Mouse (Mus musculus) yolk sac, embryonic 10.5 days (tissue): Measurements from ENCODE around the gene Usp26.

Experiments
- DNase-seq: peaks from one replicate; pipeline ENCODE4 v3.0.0-alpha.2; 2017; ENCODE audit warnings: low spot score

Gene Usp26

DNA sequence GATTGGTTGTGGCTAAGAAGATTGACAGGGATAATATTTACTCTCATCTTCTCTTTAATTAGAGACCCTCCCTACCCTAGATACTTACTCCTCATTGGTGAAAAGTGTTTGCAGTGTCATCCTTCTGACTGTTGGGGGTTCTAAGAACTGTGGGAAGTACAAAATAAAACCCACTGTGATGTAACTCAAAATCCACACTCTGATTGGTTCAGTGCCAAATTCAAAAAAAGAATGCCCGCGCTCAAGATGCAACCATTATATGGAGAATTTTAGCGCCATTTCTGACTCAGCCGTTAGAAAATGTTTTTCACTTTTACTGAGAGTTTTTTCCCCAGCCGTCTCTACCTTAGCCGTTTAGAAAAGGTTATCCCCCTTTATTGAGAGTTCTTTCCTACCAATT is at the start of gene Usp26:
Gene Usp26, minus strand, starts transcription at position 101 of the 400 bp plus-strand sequence.
- no peak for DNase-seq

DNA sequence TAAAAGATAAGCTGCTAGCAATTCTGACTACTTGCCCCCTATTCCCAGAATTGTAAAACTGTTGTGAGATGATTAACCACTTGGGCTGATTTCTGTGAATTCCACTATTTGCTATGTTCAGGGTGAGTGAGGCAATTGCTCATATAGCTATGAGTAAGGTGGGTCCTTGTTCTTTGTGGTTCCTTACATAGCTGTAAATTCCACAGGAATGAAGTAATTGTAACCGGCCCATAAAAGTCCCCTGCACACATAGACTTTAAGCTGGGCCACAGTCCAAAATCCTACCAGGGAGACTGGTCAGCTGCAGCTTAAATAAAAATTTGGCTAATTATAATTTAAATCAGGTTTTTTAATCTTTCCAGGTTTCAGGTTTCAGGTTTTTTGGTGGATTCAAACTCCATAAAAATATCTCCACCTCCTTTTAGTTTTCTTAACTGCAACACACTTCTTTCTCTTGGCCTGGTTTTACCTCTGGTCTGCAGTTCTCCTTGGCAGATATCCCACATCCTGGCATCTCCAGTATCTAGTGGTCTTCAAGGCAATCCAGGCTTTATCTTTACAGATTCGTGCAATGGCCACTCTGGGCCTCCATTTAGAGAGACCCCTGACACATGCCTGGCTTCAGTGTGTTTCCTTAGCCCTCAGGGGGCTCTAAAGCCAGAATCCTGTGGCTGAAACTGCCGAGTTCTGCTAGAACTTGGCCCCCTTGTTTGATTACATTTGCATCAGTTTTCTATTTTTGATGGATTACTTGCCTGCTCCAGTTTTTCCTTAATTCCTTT is 13.6 kb upstream of the Usp26 start:
- no peak for DNase-seq

GRCm38 (mm10) chrX:51767457-51767856 is 33.6 kb downstream of the Usp26 start:
- no peak for DNase-seq

GRCm38 (mm10) chrX:51736450-51736849 is 64.6 kb downstream of the Usp26 start:
- DNase-seq, result peak; percentile 9

DNA sequence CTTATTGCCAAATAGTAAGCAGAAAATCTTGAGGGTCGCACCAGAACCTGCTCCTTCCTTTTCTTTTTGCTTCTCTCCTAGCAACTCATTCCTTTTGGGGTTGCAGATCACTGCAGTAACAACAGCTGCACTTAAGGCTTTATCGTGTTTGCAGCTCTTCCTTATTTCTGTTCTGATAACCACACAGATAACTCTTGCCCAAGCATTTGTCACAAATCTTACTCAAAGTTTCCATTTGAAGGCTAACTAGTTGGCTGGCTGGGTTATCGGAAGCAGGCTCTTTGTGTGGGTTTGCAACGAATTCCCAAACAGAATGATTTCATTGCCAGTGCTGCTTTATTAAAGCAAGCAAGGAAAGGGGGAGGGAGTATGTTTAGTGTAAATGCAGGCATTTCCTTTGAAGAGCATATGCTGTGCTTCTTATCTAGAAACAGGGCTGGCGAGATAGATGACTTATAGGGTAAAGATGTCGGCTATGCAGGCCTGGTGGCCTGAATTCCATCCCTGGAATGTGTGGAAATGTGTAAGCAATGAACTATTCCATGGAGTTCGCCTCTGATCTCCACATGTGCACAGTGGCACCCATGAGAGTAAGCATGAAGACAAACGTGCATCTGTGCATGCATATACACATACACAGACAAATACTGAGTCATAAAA is 86.8 kb downstream of the Usp26 start:
- DNase-seq, result peak; percentile 11

GRCm38 (mm10) chrX:51712996-51713395 is 88.0 kb downstream of the Usp26 start:
- DNase-seq, result no peak
